Mouse (Mus musculus): Measurements from ENCODE around the gene Thap4.

DNA sequence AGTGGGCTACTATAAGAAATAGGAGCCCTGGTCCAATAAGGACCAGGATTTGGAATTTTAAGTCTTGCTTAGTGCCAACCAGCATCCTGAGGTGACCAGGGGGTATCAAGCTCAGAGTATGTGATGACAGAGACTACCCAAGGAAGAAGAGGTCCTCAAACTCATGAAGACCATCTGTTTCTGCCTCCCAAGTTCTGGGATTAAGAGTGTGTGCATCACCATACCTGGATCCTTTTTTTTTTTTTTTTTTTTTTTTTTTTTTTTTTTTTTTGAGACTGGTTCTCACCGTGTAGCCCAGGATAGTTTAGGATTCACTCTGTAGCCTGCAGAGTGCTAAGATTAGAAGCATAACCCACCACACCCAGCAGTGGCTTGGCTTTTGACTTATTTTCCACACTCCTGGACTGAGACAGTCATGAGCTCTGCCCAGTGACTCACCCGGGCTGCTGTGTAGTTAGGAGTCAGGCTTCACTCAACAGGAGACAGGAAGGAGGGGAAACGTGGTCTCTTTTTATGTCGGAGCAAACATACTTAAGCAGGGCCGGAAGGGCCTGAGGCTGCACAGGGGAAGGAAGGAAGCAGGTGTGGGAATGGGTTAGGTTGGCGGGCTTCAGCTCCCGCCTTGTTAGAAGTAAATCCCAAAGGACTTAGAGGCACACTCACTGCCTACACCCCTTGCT lies 74.6 kb downstream of the Thap4 start:
- no peak for TF ChIP-seq CTCF (IDR thresholded peaks at IDR 0.05; ENCODE audit: low read depth)
- peak; percentile 64; the same call in 1 of the 2 replicates for TF ChIP-seq EP300 (IDR thresholded peaks at IDR 0.05; ENCODE audit: low read depth)
